9 mouse cellular contexts compared by ENCODE assay signal in genomic region chr8:13673215-13673614, GRCm38 (mm10). TPM values are rescaled to one million over a fixed set of nuclear protein-coding genes. Genes with fewer than 3 reads are reported as not detected.
DNase-seq lines count a peak whose midpoint lies in the region; ATAC-seq and TF ChIP-seq lines count a peak whose summit lies in the region.
"Had no signal": no experiment of that assay in that cellular context is flagged by ENCODE, and none has a peak within 500 bp of the region (broad histone marks: within the 10 kb centered on the region; RNA-seq: fewer than 3 reads in every experiment).

No protein-coding gene starts in this region.

- H3K4me3 ChIP-seq in lung, embryonic 15.5 days = no peak overlapping the region
- no peak overlapping the region for H3K4me3 ChIP-seq in bone marrow, adult 2 months (replicated peaks; ENCODE audit: control insufficient read depth, low read depth, low read length)
- no peak overlapping the region for H3K4me3 ChIP-seq in macrophage (ENCODE audit: inconsistent target)

- peak overlapping the region; percentile 17; the same call in 1 of the 2 replicates for H3K4me2 ChIP-seq in lung, embryonic 15.5 days

- H3K27me3 ChIP-seq in lung, embryonic 15.5 days = no peaks in the 10 kb centered on the region

- H3K9ac ChIP-seq in lung, embryonic 15.5 days = no peak overlapping the region

- peak overlapping the region; percentile 17; the same call in 1 of the 2 replicates for H3K27ac ChIP-seq in lung, embryonic 15.5 days
- peak overlapping the region; percentile 68 for H3K27ac ChIP-seq in bone marrow, adult 2 months (ENCODE audit: control insufficient read depth, insufficient read depth, low read depth, low read length, poor library complexity)
- H3K27ac ChIP-seq in macrophage = peak overlapping the region; percentile 100

- no peaks in the 10 kb centered on the region for H3K9me3 ChIP-seq in lung, embryonic 15.5 days

- H3K36me3 ChIP-seq in lung, embryonic 15.5 days = no peaks in the 10 kb centered on the region
- peaks cover 18% of the 10 kb centered on the region; the same call in 1 of the 2 replicates for H3K36me3 ChIP-seq in macrophage (ENCODE audit: inconsistent target)

- TF ChIP-seq POLR2A in bone marrow, adult 2 months (IDR thresholded peaks at IDR 0.05; ENCODE audit: borderline replicate concordance, control insufficient read depth, low read depth, low read length) = no peak

- no peak; the same call in 1 of the 2 replicates for TF ChIP-seq CTCF in bone marrow, adult 2 months (IDR thresholded peaks at IDR 0.05; ENCODE audit: control insufficient read depth, insufficient read depth, low read length)

- H3K4me1 ChIP-seq in lung, embryonic 15.5 days = peaks cover 71% of the 10 kb centered on the region
- H3K4me1 ChIP-seq in bone marrow, adult 2 months (ENCODE audit: control insufficient read depth, insufficient read depth, low read length) = peaks cover 12% of the 10 kb centered on the region

- no peak for DNase-seq in lung, postnatal 25 days (ENCODE audit: low spot score)
- peak; percentile 55 for DNase-seq in gastrocnemius, postnatal 25 days
- no peak for DNase-seq in urinary bladder, postnatal 25 days (ENCODE audit: low spot score)
- no peak for DNase-seq in right cerebral cortex, postnatal 25 days
- DNase-seq: thymus, postnatal 36 days had no signal

- 73% methylated on average over 4 of the region's 4 CpGs for WGBS in lung, embryonic 15.5 days
- WGBS in bone marrow, adult 2 months = 61% methylated on average over 4 of the region's 4 CpGs
- WGBS in macrophage (ENCODE audit: missing documents) = 50% methylated on average over 4 of the region's 4 CpGs

- peaks cover 80% of the 10 kb centered on the region for H3K79me2 ChIP-seq in macrophage (ENCODE audit: inconsistent target)

- no peak for ATAC-seq in lung, embryonic 15.5 days (ENCODE audit: borderline replicate concordance, extremely low read depth, low FRiP score, low TSS enrichment)

RNA-seq across cellular contexts. Expression of gene Rasa3, which starts 4.2 kb away (rescaled TPM):
- polyA plus RNA-seq in lung, embryonic 15.5 days (2015; fragmentation: Nextera tagmentation; extraction: Ambion mirVana) = 42.8 and 45.6 TPM in 2 replicates
- polyA plus RNA-seq in bone marrow, adult 2 months (2011; ENCODE audit: insufficient read depth, insufficient read length, low replicate concordance, missing spikeins) = 61.8 and 136 TPM in 2 replicates
- 1 to 10 TPM; 8.4 to 9.4 TPM for total RNA-seq in gastrocnemius, postnatal 25 days (2021)
- total RNA-seq in macrophage (2018; cell fraction: chromatin; rRNA removed) = 100 to 1,000 TPM in 19 of 26 experiments, 10 to 100 TPM in 7; 24.5 to 267 (median 142) TPM
- total RNA-seq in macrophage (2018; cell fraction: cytosol; rRNA removed) = 100 to 1,000 TPM in 7 of 26 experiments, 10 to 100 TPM in 19; 56.4 to 109 (median 82.5) TPM
- 100 to 1,000 TPM in 12 of 26 experiments, 10 to 100 TPM in 14; 30.1 to 198 (median 99.8) TPM for total RNA-seq in macrophage (2018; cell fraction: nucleus; rRNA removed)
- polyA plus RNA-seq in macrophage (2018) = 72.6 to 95.1 TPM (median 88.3 TPM) in 3 replicates

RNA-seq across cellular contexts. Expression of gene Cfap97d2, which starts 32.5 kb away (rescaled TPM):
- polyA plus RNA-seq in lung, embryonic 15.5 days (2015; fragmentation: Nextera tagmentation; extraction: Ambion mirVana) = 0.17 and 0.24 TPM in 2 replicates
- polyA plus RNA-seq in bone marrow, adult 2 months (2011; ENCODE audit: insufficient read depth, insufficient read length, low replicate concordance, missing spikeins) = 2.8 TPM in 1 of 2 replicates, not detected in the other
- total RNA-seq in gastrocnemius, postnatal 25 days (2021) = not detected
- total RNA-seq in macrophage (2018; cell fraction: chromatin; rRNA removed) = not detected
- total RNA-seq in macrophage (2018; cell fraction: cytosol; rRNA removed) = not detected
- not detected for total RNA-seq in macrophage (2018; cell fraction: nucleus; rRNA removed)
- polyA plus RNA-seq in macrophage (2018) = not detected in 3 replicates
- total RNA-seq: gastrocnemius, postnatal 4 days had no signal

Comparison
In these comparisons a context has a peak if more than half of its experiments do, and no peak if none do; other contexts are left out.
1. H3K27ac ChIP-seq: peak in every context shown above with its lines; median percentile 100 in macrophage; 68 in bone marrow, adult 2 months; 17 in lung, embryonic 15.5 days.